Mouse (Mus musculus) liver, embryonic 12.5 days (tissue): ENCODE data around the gene Hspa13. TPM values are rescaled to one million over a fixed set of nuclear protein-coding genes. Genes with fewer than 3 reads are reported as not detected.

Experiments
- ATAC-seq: fragments of 200-750 bp; cut with Nextera tagmentation; 2 replicates; pipeline ENCODE4 v1.8.0; 2017; ENCODE audit warnings: moderate number of reproducible peaks, mild to moderate bottlenecking, moderate library complexity
- H3K27ac ChIP-seq: fragments of 300-500 bp; sonication (generic); 2 replicates; pipeline ENCODE4 v1.5.1; 2016; ENCODE audit warnings: mild to moderate bottlenecking
- H3K27me3 ChIP-seq: fragments of 300-500 bp; sonication (generic); replicated peaks from 2 replicates; pipeline ENCODE4 v1.6.1; 2016; ENCODE audit warnings: mild to moderate bottlenecking, moderate library complexity
- H3K36me3 ChIP-seq: fragments of 300-500 bp; sonication (generic); 2 replicates; pipeline ENCODE4 v1.6.1; 2016; ENCODE audit warnings: mild to moderate bottlenecking, moderate library complexity
- H3K4me1 ChIP-seq: fragments of 300-500 bp; sonication (generic); 2 replicates; pipeline ENCODE4 v1.6.1; 2016
- H3K4me2 ChIP-seq: fragments of 300-500 bp; sonication (generic); 2 replicates; pipeline ENCODE4 v1.6.1; 2016; ENCODE audit warnings: mild to moderate bottlenecking, moderate library complexity
- H3K4me3 ChIP-seq: fragments of 300-500 bp; sonication (generic); 2 replicates; pipeline ENCODE4 v1.5.1; 2016; ENCODE audit warnings: mild to moderate bottlenecking, moderate library complexity
- H3K9ac ChIP-seq: fragments of 300-500 bp; sonication (generic); 2 replicates; pipeline ENCODE4 v1.6.1; 2016; ENCODE audit warnings: mild to moderate bottlenecking, moderate library complexity
- H3K9me3 ChIP-seq: fragments of 300-500 bp; sonication (generic); replicated peaks from 2 replicates; pipeline ENCODE4 v1.6.1; 2016; ENCODE audit warnings: mild to moderate bottlenecking, moderate library complexity
- WGBS: fragments of 180-500 bp; shearing (Covaris S2); methylation state at CpG from one replicate; pipeline ENCODE4 v1.1.7; 2016; ENCODE audit not compliant: insufficient replicate concordance; 5-methylcytosine and 5-hydroxymethylcytosine counted together
- polyA plus RNA-seq: library from polyadenylated mRNA; unstranded; fragments of >200 nt; fragmentation: Nextera tagmentation; extraction: Ambion mirVana; gene quantifications from 2 replicates; pipeline ENCODE4 v1.2.1, GENCODE M21; 2016

The Hspa13 gene
- polyA plus RNA-seq: 10.4 and 11.1 TPM in 2 replicates

- H3K9ac ChIP-seq: peak within 1 kb of the TSS; percentile 76
- H3K4me1 ChIP-seq: peaks cover 13% of the 10 kb centered on the region
- peak; percentile 97 for ATAC-seq
- WGBS: under 1% methylated on average over 51 of the region's 51 CpGs
- H3K4me2 ChIP-seq: peak within 1 kb of the TSS; percentile 75
- H3K27me3 ChIP-seq: no peaks in the 10 kb centered on the region
- H3K9me3 ChIP-seq: no peaks in the 10 kb centered on the region
- H3K4me3 ChIP-seq: peak within 1 kb of the TSS; percentile 82
- H3K27ac ChIP-seq: peak within 1 kb of the TSS; percentile 81
- peaks cover 20% of the 10 kb centered on the region for H3K36me3 ChIP-seq
Observed at GRCm38 (mm10) chr16:75766388-75767249, at the start of gene Hspa13. Hspa13 (minus strand) TSS chr16:75767104.

GRCm38 (mm10) chr16:75779271-75779670 lies 12.4 kb upstream of the Hspa13 start:
- Histone ChIP-seq H3K9ac (no peak overlapping the region), H3K36me3 (no peaks in the 10 kb centered on the region), H3K4me1 (no peaks in the 10 kb centered on the region), H3K4me2 (no peak overlapping the region), H3K4me3 (no peak overlapping the region), H3K27me3 (no peaks in the 10 kb centered on the region), H3K9me3 (no peaks in the 10 kb centered on the region), H3K27ac (no peak overlapping the region)
- ATAC-seq: no peak
- WGBS: 43% methylated on average over 1 of the region's 1 CpGs

- Histone ChIP-seq H3K27ac (no peak overlapping the region), H3K9ac (no peak overlapping the region), H3K27me3 (no peaks in the 10 kb centered on the region), H3K9me3 (no peaks in the 10 kb centered on the region), H3K4me1 (no peaks in the 10 kb centered on the region), H3K4me2 (no peak overlapping the region), H3K4me3 (no peak overlapping the region), H3K36me3 (no peaks in the 10 kb centered on the region)
- WGBS: 74% methylated on average over 10 of the region's 10 CpGs
- no peak for ATAC-seq
Observed at GRCm38 (mm10) chr16:75773222-75773621, 6.3 kb upstream of the Hspa13 start.

DNA sequence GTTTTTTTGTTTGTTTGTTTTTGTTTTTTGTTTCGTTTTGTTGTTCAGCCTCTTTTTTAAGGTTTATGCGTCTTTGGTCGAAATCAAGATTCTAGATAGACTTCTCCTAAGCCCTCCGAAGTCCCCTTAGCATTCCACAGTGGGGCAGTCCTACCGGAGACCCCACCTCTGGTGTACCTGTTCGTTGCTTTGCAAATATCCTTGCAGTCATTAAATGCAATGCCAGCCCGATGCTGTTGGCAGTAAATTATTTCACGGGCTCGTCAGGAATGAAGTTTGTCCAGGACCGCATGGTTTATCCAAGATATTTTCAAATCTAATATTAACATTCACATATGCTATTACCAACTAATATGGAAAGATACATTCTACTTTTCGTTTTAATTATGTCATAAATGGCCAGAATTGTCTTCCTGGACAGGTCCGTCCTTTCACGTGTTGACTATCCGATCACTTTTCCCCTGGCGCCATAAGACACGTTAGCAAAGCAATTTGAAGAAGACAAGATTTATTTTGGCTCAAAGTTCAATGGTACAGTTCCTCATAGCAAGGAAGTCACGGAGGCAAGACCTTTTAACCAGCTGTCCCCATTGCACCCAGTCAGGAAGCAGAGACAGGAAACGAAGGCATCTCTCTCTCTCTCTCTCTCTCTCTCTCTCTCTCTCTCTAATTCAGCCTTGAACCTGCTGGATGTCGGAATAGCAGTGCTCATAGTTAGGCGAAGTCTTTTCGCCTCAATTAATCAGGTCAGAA lies 522 bp upstream of the Hspa13 start:
- Histone ChIP-seq H3K27ac (peak overlapping the region; percentile 81), H3K27me3 (no peaks in the 10 kb centered on the region), H3K9me3 (no peaks in the 10 kb centered on the region), H3K36me3 (peaks cover 20% of the 10 kb centered on the region), H3K4me1 (peaks cover 13% of the 10 kb centered on the region), H3K4me2 (peak overlapping the region; percentile 75), H3K4me3 (peak overlapping the region; percentile 82), H3K9ac (peak overlapping the region; percentile 76)
- 15% methylated on average over 21 of the region's 21 CpGs for WGBS
- ATAC-seq: peak; percentile 66

- Histone ChIP-seq H3K9ac (no peak overlapping the region), H3K4me3 (no peak overlapping the region), H3K36me3 (peaks cover 12% of the 10 kb centered on the region), H3K9me3 (no peaks in the 10 kb centered on the region), H3K27me3 (no peaks in the 10 kb centered on the region), H3K27ac (no peak overlapping the region), H3K4me2 (no peak overlapping the region), H3K4me1 (no peaks in the 10 kb centered on the region)
- 25% methylated on average over 1 of the region's 1 CpGs for WGBS
- ATAC-seq: no peak
Observed at GRCm38 (mm10) chr16:75752876-75753275, 14.0 kb downstream of the Hspa13 start.

DNA sequence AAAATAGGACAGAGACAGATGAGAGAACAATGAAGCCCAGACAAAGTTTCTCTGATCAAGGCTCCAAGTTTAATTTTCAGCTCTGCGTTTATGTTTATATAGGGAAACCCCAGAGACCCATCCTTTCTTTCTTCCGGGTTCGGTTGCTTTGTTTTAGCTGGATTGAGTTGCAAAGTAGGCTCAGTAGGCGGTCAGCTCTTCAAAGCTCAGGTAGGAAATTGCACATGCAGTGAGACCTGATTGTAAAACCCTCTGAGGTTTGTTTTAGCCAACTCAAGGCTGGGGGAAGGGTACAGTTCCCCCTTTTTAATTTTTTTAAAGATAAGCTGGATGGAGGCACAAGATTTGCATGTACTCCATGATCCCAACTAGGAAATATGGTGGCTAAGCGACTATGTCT lies 16.8 kb downstream of the Hspa13 start:
- Histone ChIP-seq H3K27me3 (no peaks in the 10 kb centered on the region), H3K36me3 (no peaks in the 10 kb centered on the region), H3K9ac (no peak overlapping the region), H3K4me1 (no peaks in the 10 kb centered on the region), H3K9me3 (no peaks in the 10 kb centered on the region), H3K4me3 (no peak overlapping the region), H3K27ac (no peak overlapping the region), H3K4me2 (no peak overlapping the region)
- WGBS: 51% methylated on average over 5 of the region's 5 CpGs
- ATAC-seq: no peak

GRCm38 (mm10) chr16:75748926-75749325 lies 18.0 kb downstream of the Hspa13 start:
- Histone ChIP-seq H3K4me2 (no peak overlapping the region), H3K27ac (no peak overlapping the region), H3K9me3 (no peaks in the 10 kb centered on the region), H3K4me1 (no peaks in the 10 kb centered on the region), H3K4me3 (no peak overlapping the region), H3K36me3 (no peaks in the 10 kb centered on the region), H3K27me3 (no peaks in the 10 kb centered on the region), H3K9ac (no peak overlapping the region)
- no peak for ATAC-seq
- 76% methylated on average over 1 of the region's 1 CpGs for WGBS

DNA sequence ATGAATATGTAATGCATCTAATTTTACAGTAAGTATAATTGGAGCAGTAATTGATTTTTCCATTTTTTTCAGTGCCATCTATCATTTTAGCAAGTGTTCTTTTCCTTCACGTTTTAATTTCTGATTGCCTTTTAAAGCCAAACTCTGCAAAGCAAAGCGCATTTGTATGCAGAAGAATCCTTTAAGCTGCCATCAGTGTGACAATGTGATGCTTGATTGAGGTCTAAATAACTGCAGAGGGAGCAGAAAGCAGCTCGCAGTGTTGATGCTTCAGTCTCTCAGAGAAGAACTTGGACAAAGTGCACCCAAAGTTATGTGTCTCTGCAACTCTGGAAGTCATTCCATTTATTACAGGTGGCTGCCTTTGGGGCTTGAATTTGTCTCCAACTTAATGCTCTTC lies 22.9 kb downstream of the Hspa13 start:
- 47% methylated on average over 3 of the region's 3 CpGs for WGBS
- H3K4me2 ChIP-seq: no peak overlapping the region
- H3K9ac ChIP-seq: no peak overlapping the region
- no peaks in the 10 kb centered on the region for H3K4me1 ChIP-seq
- H3K27ac ChIP-seq: no peak overlapping the region
- H3K9me3 ChIP-seq: no peaks in the 10 kb centered on the region
- no peaks in the 10 kb centered on the region for H3K27me3 ChIP-seq
- H3K36me3 ChIP-seq: no peaks in the 10 kb centered on the region
- no peak for ATAC-seq
- H3K4me3 ChIP-seq: no peak overlapping the region

- H3K36me3 ChIP-seq: no peaks in the 10 kb centered on the region
- peak; percentile 99 for ATAC-seq
- no peaks in the 10 kb centered on the region for H3K9me3 ChIP-seq
- no peak overlapping the region for H3K4me2 ChIP-seq
- H3K9ac ChIP-seq: no peak overlapping the region
- no peaks in the 10 kb centered on the region; the same call in 1 of the 2 replicates for H3K4me1 ChIP-seq
- WGBS: 31% methylated on average over 2 of the region's 2 CpGs
- H3K4me3 ChIP-seq: no peak overlapping the region
- no peaks in the 10 kb centered on the region for H3K27me3 ChIP-seq
- H3K27ac ChIP-seq: peak overlapping the region; percentile 58
Observed at GRCm38 (mm10) chr16:75717405-75718173, 49.3 kb downstream of the Hspa13 start.

- Histone ChIP-seq H3K27me3 (no peaks in the 10 kb centered on the region), H3K36me3 (no peaks in the 10 kb centered on the region), H3K4me3 (no peak overlapping the region), H3K4me1 (no peaks in the 10 kb centered on the region), H3K4me2 (no peak overlapping the region), H3K27ac (no peak overlapping the region), H3K9ac (no peak overlapping the region), H3K9me3 (no peaks in the 10 kb centered on the region)
- WGBS: 7% methylated on average over 2 of the region's 2 CpGs
- ATAC-seq: 0 out of 2 replicates have a peak, but pooled peaks have one; percentile 57
Observed at GRCm38 (mm10) chr16:75696176-75696575, 70.7 kb downstream of the Hspa13 start.
